Mouse (Mus musculus) hindbrain, embryonic 16.5 days (tissue): ENCODE results near the gene Atf3. TPM values are rescaled to one million over a fixed set of nuclear protein-coding genes. Genes with fewer than 3 reads are reported as not detected.

Experiments used
- ATAC-seq: fragments of 200-750 bp; cut with Nextera tagmentation; 2 replicates; pipeline ENCODE4 v1.8.0; 2017; ENCODE audit warnings: moderate TSS enrichment, moderate library complexity
- H3K27ac ChIP-seq: fragments of 300-500 bp; sonication (generic); 2 replicates; pipeline ENCODE4 v1.5.1; 2014; ENCODE audit warnings: low read depth, mild to moderate bottlenecking, control low read depth, low read length, moderate library complexity
- H3K27me3 ChIP-seq: fragments of 300-500 bp; sonication (generic); replicated peaks from 2 replicates; pipeline ENCODE4 v1.6.1; 2014; ENCODE audit warnings: low read length; ENCODE audit not compliant: control insufficient read depth, insufficient read depth
- H3K36me3 ChIP-seq: fragments of 300-500 bp; sonication (generic); 2 replicates; pipeline ENCODE4 v1.6.1; 2014; ENCODE audit warnings: mild to moderate bottlenecking, low read length, moderate library complexity, mixed read lengths; ENCODE audit not compliant: control insufficient read depth, insufficient read depth
- H3K4me1 ChIP-seq: fragments of 300-500 bp; sonication (generic); 2 replicates; pipeline ENCODE4 v1.6.1; 2014; ENCODE audit warnings: low read depth, low read length; ENCODE audit not compliant: control insufficient read depth, insufficient read depth
- H3K4me2 ChIP-seq: fragments of 300-500 bp; sonication (generic); 2 replicates; pipeline ENCODE4 v1.6.1; 2014; ENCODE audit warnings: mild to moderate bottlenecking, low read length, control low read depth, moderate library complexity
- H3K4me3 ChIP-seq: fragments of 300-500 bp; sonication (generic); 2 replicates; pipeline ENCODE4 v1.5.1; 2014; ENCODE audit warnings: mild to moderate bottlenecking, low read length, control low read depth, moderate library complexity
- H3K9ac ChIP-seq: fragments of 300-500 bp; sonication (generic); 2 replicates; pipeline ENCODE4 v1.6.1; 2014; ENCODE audit warnings: low read depth, mild to moderate bottlenecking, control low read depth, low read length, moderate library complexity
- H3K9me3 ChIP-seq: fragments of 300-500 bp; sonication (generic); 2 replicates; pipeline ENCODE4 v1.6.1; 2014; ENCODE audit warnings: mild to moderate bottlenecking, low read length, moderate library complexity; ENCODE audit not compliant: control insufficient read depth
- WGBS: fragments of 180-500 bp; shearing (Covaris S2); extraction: QIAGEN DNeasy Blood & Tissue Kit; methylation state at CpG from one replicate; pipeline ENCODE4 v1.1.7; 2014; 5-methylcytosine and 5-hydroxymethylcytosine counted together
- polyA plus RNA-seq: library from polyadenylated mRNA; unstranded; fragments of >200 nt; fragmentation: Nextera tagmentation; extraction: Ambion mirVana; gene quantifications from 2 replicates; pipeline ENCODE4 v1.2.1, GENCODE M21; 2015

Atf3 gene
- polyA plus RNA-seq, 1 experiment from 2014 or later = 1.7 TPM

DNA sequence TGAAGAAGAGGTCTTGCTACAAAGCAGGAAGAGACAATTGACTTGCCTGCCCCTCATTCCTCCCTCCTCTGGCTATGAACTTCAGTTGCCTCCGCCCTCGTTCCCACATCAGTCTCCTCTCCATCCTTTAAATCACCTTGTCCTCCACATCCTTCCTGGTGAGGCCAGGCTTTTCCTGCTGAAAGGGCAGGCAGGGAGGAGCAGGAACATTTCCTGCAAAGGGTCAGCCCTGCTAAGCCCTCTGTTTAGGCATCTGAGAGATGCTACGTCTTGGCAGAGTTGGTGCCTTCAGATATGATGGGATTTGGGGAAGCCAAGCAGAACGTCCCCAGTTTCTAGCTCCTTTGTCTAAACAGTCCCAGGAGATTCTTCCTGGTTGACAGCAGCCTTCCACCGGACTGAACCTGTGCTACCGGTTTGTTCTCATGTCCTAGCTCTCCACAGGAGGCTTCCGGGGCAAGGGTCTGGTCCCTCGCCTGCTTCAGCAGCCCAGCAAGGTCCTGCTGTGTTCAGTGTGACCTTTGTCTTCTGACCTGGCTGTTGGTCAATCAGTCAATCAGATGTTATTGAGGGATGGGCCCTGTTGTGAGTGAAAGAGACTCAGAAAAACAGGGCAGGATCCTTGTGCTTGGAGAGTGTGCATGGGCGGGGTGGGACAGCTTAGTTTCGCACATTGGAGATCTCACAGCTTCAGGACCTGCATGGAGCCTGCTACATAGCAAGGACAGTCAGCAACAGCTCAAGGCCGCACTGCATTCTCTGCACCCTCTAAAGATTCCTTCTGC lies 38.9 kb upstream of the Atf3 start:
- ATAC-seq = no peak
- Histone ChIP-seq H3K36me3 (no peaks in the 10 kb centered on the region), H3K4me3 (no peak overlapping the region), H3K9me3 (no peaks in the 10 kb centered on the region), H3K4me1 (no peaks in the 10 kb centered on the region; the same call in 1 of the 2 replicates), H3K27me3 (no peaks in the 10 kb centered on the region), H3K4me2 (no peak overlapping the region), H3K9ac (no peak overlapping the region), H3K27ac (no peak overlapping the region)
- 58% methylated on average over 11 of the region's 11 CpGs for WGBS

DNA sequence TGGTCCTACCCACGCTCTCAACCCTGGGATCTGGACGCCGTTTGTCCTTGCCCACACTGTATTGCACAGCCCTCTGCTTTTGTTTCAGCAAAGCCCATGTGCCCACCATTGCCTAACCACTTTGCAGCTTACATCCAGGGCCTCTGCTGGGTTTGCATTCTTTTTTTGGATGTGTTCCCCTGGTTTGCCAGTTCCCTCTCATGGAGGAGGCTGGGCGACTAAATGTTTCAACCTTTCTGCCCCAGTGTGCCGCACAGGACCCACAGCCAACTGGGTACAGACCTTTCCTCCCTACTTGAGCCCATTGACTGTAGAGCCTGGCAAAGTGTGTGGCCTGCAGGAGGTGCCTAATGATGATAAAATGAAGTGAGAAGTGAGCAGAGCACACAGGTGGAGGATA lies 38.3 kb upstream of the Atf3 start:
- H3K27ac ChIP-seq = no peak overlapping the region

DNA sequence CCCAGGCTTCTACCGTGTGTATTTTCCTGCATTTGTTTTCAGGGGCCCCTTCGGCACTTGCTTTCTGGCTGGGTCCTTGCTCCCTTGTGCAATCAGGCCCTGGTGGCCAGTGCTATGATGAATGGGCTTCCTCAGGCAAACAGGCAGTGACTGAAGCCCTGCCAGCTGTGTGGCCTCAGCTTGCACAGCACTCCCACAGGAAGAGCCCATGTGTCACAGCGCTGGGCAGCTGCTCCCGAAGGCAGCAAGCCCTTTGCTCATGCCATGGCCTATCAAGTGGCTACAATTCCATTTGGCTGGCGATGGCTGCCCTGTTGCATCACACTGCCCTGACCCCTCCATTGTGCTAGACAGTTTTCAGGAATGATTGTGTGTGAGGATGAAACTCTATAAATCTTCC lies 36.6 kb upstream of the Atf3 start:
- 58% methylated on average over 5 of the region's 5 CpGs for WGBS

More for the DNA sequence above, 38.3 kb upstream of the Atf3 start:
- no peaks in the 10 kb centered on the region for H3K27me3 ChIP-seq
- no peaks in the 10 kb centered on the region; the same call in 1 of the 2 replicates for H3K4me1 ChIP-seq
- no peak overlapping the region for H3K9ac ChIP-seq
- no peak overlapping the region for H3K4me3 ChIP-seq
- no peak for ATAC-seq
- H3K36me3 ChIP-seq = no peaks in the 10 kb centered on the region
- no peaks in the 10 kb centered on the region for H3K9me3 ChIP-seq
- H3K4me2 ChIP-seq = no peak overlapping the region
- 91% methylated on average over 5 of the region's 5 CpGs for WGBS

DNA sequence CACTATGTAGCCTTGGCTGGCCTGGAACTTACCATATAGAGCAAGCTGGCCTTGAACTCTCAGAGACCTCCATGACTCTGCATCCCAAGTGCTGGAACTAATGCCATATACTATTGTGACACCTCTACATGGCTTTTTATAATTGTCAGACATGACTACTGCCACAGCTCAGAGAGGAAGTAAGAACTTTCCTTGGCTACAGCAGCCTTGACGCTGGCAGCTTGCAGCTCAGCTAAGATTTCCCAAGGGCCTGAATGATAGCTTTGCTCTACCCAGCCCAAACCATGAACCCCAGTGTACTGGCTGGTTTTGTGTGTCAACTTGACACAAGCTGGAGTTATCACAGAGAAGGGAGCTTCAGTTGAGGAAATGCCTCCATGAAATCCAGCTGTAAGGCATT lies 35.8 kb upstream of the Atf3 start:
- Histone ChIP-seq H3K27ac (no peak overlapping the region), H3K27me3 (no peaks in the 10 kb centered on the region), H3K4me3 (no peak overlapping the region), H3K9ac (no peak overlapping the region), H3K36me3 (no peaks in the 10 kb centered on the region), H3K9me3 (no peaks in the 10 kb centered on the region), H3K4me1 (no peaks in the 10 kb centered on the region), H3K4me2 (no peak overlapping the region)
- ATAC-seq = no peak
- 88% methylated on average over 1 of the region's 1 CpGs for WGBS

More for the DNA sequence above, 36.6 kb upstream of the Atf3 start:
- no peaks in the 10 kb centered on the region for H3K9me3 ChIP-seq
- H3K9ac ChIP-seq = no peak overlapping the region
- no peaks in the 10 kb centered on the region for H3K4me1 ChIP-seq
- no peaks in the 10 kb centered on the region for H3K27me3 ChIP-seq
- H3K27ac ChIP-seq = no peak overlapping the region
- peak; percentile 40; the same call in 1 of the 2 replicates for ATAC-seq
- H3K4me3 ChIP-seq = no peak overlapping the region
- no peak overlapping the region for H3K4me2 ChIP-seq
- H3K36me3 ChIP-seq = no peaks in the 10 kb centered on the region

DNA sequence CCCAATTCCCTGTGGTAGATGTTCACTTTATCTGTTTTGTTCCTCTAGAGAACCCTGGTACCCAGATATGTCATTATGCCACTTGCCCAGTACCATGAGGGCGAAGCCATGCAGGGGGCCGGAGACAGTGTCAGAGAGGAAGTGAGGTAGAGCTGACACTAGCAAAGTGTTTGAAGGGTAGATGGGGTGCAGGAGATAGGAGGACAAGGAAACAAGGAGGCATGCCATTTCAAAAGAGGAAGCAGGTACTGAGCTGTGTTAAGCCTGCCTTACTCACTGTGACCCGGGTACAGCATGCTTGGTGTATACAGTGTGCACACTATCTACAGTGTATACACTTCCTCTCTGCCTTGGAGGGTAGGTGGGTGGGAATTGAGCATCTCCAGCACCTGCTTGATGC lies 32.1 kb upstream of the Atf3 start:
- no peak overlapping the region for H3K4me3 ChIP-seq
- no peak overlapping the region for H3K27ac ChIP-seq
- H3K4me2 ChIP-seq = no peak overlapping the region
- H3K9ac ChIP-seq = no peak overlapping the region
- H3K9me3 ChIP-seq = no peaks in the 10 kb centered on the region
- H3K27me3 ChIP-seq = no peaks in the 10 kb centered on the region
- 96% methylated on average over 3 of the region's 3 CpGs for WGBS
- no peaks in the 10 kb centered on the region for H3K4me1 ChIP-seq
- ATAC-seq = no peak
- peaks cover 2% of the 10 kb centered on the region; the same call in 1 of the 2 replicates for H3K36me3 ChIP-seq

DNA sequence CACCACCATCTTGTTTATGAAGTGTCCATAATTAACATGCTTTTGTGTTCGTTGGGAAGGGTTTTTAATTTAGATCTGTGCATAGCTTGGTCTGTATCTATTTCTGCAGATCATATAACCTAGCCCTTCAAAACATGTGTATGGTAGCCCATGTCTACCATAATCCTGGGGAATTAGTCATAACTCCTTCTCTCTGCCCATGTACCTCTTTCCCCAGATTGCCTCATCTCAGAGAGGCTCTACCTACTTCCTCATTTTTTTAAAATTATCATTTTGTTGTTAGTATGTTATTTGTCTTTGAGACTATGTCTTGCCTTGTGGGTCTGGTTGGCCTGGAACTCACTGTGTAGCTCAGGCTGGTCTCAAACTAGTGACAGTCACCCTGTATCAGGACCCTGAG lies 30.6 kb upstream of the Atf3 start:
- no peaks in the 10 kb centered on the region for H3K9me3 ChIP-seq
- no peak overlapping the region for H3K4me2 ChIP-seq
- ATAC-seq = no peak
- peaks cover 2% of the 10 kb centered on the region; the same call in 1 of the 2 replicates for H3K36me3 ChIP-seq
- H3K4me1 ChIP-seq = no peaks in the 10 kb centered on the region
- no peaks in the 10 kb centered on the region for H3K27me3 ChIP-seq
- no peak overlapping the region for H3K4me3 ChIP-seq
- H3K9ac ChIP-seq = no peak overlapping the region
- H3K27ac ChIP-seq = no peak overlapping the region
- 70% methylated on average over 1 of the region's 1 CpGs for WGBS

DNA sequence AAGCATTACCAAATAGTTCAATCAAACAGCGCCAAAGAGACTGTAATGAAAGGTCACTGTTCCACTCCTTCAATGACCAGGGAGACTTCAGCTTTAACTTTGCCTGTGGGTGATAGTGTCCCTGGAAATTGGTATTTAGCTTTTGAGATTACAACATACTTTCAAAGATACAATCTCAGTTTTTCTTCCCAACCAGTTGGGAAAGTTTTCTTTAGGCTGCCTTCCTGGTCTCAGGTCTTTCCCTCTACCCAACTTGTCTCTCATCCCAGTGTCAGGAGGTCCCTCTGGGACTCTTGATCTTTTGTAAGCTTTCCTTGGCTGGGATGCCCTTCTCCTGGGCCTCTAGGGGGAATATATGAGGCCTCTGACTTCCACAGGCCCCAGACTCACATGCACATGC lies 29.7 kb upstream of the Atf3 start:
- Histone ChIP-seq H3K9ac (no peak overlapping the region), H3K4me2 (no peak overlapping the region), H3K4me3 (no peak overlapping the region), H3K9me3 (no peaks in the 10 kb centered on the region), H3K27me3 (no peaks in the 10 kb centered on the region), H3K4me1 (no peaks in the 10 kb centered on the region), H3K36me3 (peaks cover 2% of the 10 kb centered on the region; the same call in 1 of the 2 replicates), H3K27ac (no peak overlapping the region)
- ATAC-seq = no peak
- WGBS = 96% methylated on average over 1 of the region's 1 CpGs

DNA sequence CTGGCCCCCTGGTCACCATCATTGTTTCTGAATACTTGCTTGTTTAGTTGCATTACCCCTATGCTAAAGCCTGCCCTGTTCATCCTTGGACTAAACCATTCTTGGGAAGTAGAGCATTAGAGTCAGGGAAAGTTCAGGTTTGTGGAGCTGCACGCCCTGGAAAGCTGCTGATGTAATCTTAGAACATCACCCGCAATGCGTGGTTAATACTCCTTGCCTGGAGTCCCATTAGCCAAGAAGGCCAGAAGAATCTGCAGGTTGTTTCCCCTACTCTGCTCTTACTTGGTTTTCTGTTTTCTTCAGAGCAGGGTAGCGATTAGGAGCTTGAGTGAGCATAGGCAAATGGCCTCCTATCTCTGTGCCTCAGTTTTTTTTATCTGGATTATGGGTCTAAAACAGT lies 26.0 kb upstream of the Atf3 start:
- ATAC-seq = no peak

DNA sequence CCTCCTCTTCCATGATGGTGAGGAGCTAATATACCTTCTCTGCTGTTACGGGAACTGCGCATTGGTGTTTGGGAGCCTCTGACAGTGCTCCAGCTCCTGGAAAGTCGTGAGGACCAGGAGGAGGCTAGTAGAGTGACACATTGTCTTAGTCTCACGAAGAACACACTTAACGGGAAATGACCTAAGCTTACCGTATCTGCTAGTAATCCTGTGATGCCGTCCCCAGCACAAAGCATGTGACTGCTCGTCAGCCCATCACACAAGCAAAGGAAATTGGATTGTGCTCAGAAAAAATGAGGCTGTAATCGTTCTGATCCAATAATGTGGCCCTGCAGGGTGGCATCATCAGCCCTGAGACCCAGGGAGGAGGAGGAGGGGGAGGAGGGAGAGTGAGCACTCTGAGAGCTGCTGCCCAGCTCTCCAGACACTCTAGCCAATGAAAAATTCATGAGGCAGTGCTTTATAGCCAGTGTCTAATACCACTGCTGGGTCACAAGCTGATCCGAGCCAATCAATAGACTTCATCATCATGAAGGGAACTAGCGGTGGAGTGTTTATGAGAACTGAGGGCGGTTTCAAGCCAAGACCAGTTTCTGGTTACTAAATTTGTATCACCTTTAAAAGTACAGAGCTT lies 24.3 kb upstream of the Atf3 start:
- Histone ChIP-seq H3K27ac (peak overlapping the region; percentile 24; the same call in 1 of the 2 replicates), H3K27me3 (no peaks in the 10 kb centered on the region), H3K9me3 (no peaks in the 10 kb centered on the region), H3K4me2 (no peak overlapping the region), H3K36me3 (peaks cover 2% of the 10 kb centered on the region; the same call in 1 of the 2 replicates), H3K4me1 (no peaks in the 10 kb centered on the region), H3K9ac (no peak overlapping the region), H3K4me3 (no peak overlapping the region)
- WGBS = 55% methylated on average over 12 of the region's 12 CpGs
- peak; percentile 67 for ATAC-seq

More for the DNA sequence above, 26.0 kb upstream of the Atf3 start:
- Histone ChIP-seq H3K4me1 (no peaks in the 10 kb centered on the region), H3K9ac (no peak overlapping the region), H3K4me2 (no peak overlapping the region), H3K27me3 (no peaks in the 10 kb centered on the region), H3K27ac (no peak overlapping the region), H3K9me3 (no peaks in the 10 kb centered on the region), H3K36me3 (peaks cover 2% of the 10 kb centered on the region; the same call in 1 of the 2 replicates), H3K4me3 (no peak overlapping the region)
- 90% methylated on average over 4 of the region's 4 CpGs for WGBS
